Mouse (Mus musculus) intestine, embryonic 15.5 days (tissue): ENCODE data around the gene Tdp2. TPM values are rescaled to one million over a fixed set of nuclear protein-coding genes. Genes with fewer than 3 reads are reported as not detected.

Experiments
- ATAC-seq: fragments of 200-750 bp; cut with Nextera tagmentation; 2 replicates; pipeline ENCODE4 v1.8.0; 2017; ENCODE audit warnings: moderate TSS enrichment, moderate library complexity
- H3K27ac ChIP-seq: fragments of 300-500 bp; sonication (generic); 2 replicates; pipeline ENCODE4 v1.5.1; 2015; ENCODE audit warnings: mild to moderate bottlenecking, inconsistent platforms
- H3K27me3 ChIP-seq: fragments of 300-500 bp; sonication (generic); replicated peaks from 2 replicates; pipeline ENCODE4 v1.6.1; 2015; ENCODE audit warnings: inconsistent platforms
- H3K36me3 ChIP-seq: fragments of 300-500 bp; sonication (generic); 2 replicates; pipeline ENCODE4 v1.6.1; 2015; ENCODE audit warnings: inconsistent platforms
- H3K4me1 ChIP-seq: fragments of 300-500 bp; sonication (generic); replicated peaks from 2 replicates; pipeline ENCODE4 v1.6.1; 2015; ENCODE audit warnings: inconsistent platforms
- H3K4me2 ChIP-seq: fragments of 300-500 bp; sonication (generic); replicated peaks from 2 replicates; pipeline ENCODE4 v1.6.1; 2015; ENCODE audit warnings: mild to moderate bottlenecking, inconsistent platforms
- H3K4me3 ChIP-seq: fragments of 300-500 bp; sonication (generic); replicated peaks from 2 replicates; pipeline ENCODE4 v1.5.1; 2015; ENCODE audit warnings: inconsistent platforms
- H3K9ac ChIP-seq: fragments of 300-500 bp; sonication (generic); 2 replicates; pipeline ENCODE4 v1.6.1; 2015; ENCODE audit warnings: inconsistent platforms
- H3K9me3 ChIP-seq: fragments of 300-500 bp; sonication (generic); 2 replicates; pipeline ENCODE4 v1.6.1; 2016; ENCODE audit warnings: inconsistent platforms
- WGBS: fragments of 180-500 bp; shearing (Covaris S2); methylation state at CpG from one replicate; pipeline ENCODE4 v1.1.7; 2015; 5-methylcytosine and 5-hydroxymethylcytosine counted together
- polyA plus RNA-seq: library from polyadenylated mRNA; unstranded; fragments of >200 nt; fragmentation: Nextera tagmentation; extraction: Ambion mirVana; gene quantifications from 2 replicates; pipeline ENCODE4 v1.2.1, GENCODE M21; 2015

Gene Tdp2
- polyA plus RNA-seq: 55.9 and 65.0 TPM in 2 replicates

DNA sequence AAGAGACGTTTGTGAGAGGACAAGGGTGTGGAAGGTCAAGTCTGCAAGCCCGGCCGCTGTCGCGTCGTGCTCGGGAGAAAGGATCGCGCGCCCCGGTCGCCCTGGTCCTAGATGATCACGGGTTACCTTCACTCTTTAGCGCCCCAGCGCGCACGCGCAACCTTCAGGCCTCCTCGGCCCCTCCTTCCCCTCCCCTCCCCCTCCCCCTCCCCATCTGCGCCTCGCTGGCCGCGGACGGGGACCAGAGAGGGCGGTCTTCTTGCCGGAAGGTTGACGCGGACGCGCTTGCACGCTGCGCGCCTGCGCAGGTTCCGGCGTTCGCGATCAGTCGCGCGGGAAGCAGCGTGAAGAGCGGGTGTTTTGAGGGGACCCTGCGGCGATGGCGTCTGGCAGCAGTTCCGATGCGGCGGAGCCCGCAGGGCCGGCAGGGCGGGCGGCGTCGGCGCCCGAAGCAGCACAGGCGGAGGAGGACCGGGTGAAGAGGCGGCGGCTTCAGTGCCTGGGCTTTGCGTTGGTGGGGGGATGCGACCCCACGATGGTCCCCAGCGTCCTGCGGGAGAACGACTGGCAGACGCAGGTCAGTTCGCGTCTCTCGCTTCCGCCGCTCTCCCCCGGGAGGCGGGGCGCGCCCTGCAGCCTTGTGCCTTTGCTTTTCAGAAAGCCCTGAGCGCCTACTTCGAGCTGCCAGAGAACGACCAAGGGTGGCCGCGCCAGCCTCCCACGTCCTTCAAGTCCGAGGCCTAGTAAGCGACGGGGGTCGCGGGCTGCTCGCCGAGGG lies at the start of gene Tdp2, which contains the start of gene Acot13:
TSS of gene Tdp2 (plus strand) at position 327 of the 778 bp plus-strand sequence.
TSS of gene Acot13 (minus strand) at position 188 of the 778 bp plus-strand sequence.
- Histone ChIP-seq H3K27ac (peak within 1 kb of the TSS; percentile 97), H3K27me3 (no peaks in the 10 kb centered on the region), H3K4me2 (peak within 1 kb of the TSS; percentile 63), H3K9me3 (no peaks in the 10 kb centered on the region), H3K9ac (peak within 1 kb of the TSS; percentile 95), H3K4me1 (peaks cover 10% of the 10 kb centered on the region; the same call in 1 of the 2 replicates), H3K4me3 (peak within 1 kb of the TSS; percentile 94), H3K36me3 (no peaks in the 10 kb centered on the region)
- under 1% methylated on average over 90 of the region's 90 CpGs for WGBS
- ATAC-seq: peak; percentile 98

DNA sequence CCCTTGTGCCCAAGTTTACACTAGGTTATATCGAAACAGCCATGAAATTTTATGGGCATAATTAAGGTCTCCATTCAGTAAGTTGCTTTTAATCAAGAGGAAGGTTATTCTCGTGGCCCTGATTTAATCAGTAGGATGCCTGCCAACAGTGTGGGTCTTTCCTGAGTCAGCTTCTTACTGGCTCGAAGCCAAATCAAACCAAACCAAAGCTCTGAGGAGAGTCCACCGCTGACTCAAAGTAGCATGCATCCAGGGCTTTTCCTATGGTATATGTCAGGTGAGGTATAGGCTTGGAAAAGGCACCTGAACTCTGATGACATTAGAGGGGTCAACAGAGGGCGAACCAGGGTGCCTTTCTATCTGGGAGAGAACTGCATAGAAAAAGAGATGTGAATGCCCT lies 49.6 kb upstream of the Tdp2 start:
- no peak overlapping the region for H3K4me3 ChIP-seq
- H3K27ac ChIP-seq: no peak overlapping the region
- H3K9me3 ChIP-seq: no peaks in the 10 kb centered on the region
- ATAC-seq: no peak
- H3K4me2 ChIP-seq: no peak overlapping the region
- H3K27me3 ChIP-seq: no peaks in the 10 kb centered on the region
- H3K36me3 ChIP-seq: no peaks in the 10 kb centered on the region
- H3K9ac ChIP-seq: no peak overlapping the region
- H3K4me1 ChIP-seq: no peaks in the 10 kb centered on the region
- 62% methylated on average over 5 of the region's 5 CpGs for WGBS

DNA sequence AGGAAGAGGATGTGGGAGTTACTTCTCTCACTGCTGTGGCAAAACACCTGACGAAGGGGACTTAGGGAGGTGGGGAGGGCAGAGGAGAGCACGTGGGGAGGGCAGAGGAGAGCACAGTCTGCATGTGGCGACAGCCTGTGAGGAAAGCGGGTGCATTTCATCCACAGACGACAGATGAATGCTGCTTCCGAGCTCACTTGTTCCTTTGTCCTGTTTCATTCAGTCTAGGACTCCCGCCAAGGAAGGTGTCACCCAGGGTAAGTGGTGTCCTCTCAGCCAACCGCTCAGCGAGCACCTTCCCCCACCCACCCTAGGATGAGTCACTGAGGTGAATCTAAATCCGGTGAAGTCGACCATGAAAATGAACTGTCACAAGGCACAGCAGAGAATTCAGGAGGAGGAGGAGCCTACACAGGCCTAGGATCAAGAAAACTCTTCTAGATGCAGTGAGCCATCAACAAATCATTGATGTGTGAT lies 45.4 kb upstream of the Tdp2 start:
- H3K9me3 ChIP-seq: no peaks in the 10 kb centered on the region
- H3K36me3 ChIP-seq: no peaks in the 10 kb centered on the region
- no peaks in the 10 kb centered on the region for H3K27me3 ChIP-seq
- WGBS: 63% methylated on average over 11 of the region's 11 CpGs
- no peak overlapping the region for H3K4me2 ChIP-seq
- H3K4me3 ChIP-seq: no peak overlapping the region
- H3K9ac ChIP-seq: no peak overlapping the region
- no peaks in the 10 kb centered on the region for H3K4me1 ChIP-seq
- ATAC-seq: no peak
- no peak overlapping the region for H3K27ac ChIP-seq

DNA sequence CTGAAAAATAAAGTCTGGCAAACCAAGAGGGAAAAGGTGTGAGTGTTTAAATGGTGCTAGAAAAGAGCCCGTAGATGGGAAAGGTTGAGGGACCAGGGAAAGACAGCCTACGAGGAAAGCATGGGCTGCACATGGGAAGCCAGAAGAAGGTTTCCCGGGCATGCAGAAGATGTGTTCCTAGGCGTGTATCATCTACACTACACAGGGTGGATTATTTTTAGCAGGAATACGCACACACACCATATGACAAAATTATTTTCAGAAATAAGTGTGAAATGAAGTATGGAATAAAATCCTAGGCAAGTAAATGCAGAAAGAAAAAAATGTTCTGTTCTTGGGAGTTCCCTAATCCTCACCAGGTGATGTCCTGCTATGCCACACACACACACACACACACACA lies 44.0 kb upstream of the Tdp2 start:
- no peak for ATAC-seq
- no peaks in the 10 kb centered on the region for H3K27me3 ChIP-seq
- no peaks in the 10 kb centered on the region for H3K4me1 ChIP-seq
- no peaks in the 10 kb centered on the region for H3K9me3 ChIP-seq
- H3K36me3 ChIP-seq: no peaks in the 10 kb centered on the region
- H3K4me3 ChIP-seq: no peak overlapping the region
- 90% methylated on average over 5 of the region's 5 CpGs for WGBS
- no peak overlapping the region for H3K4me2 ChIP-seq
- no peak overlapping the region for H3K27ac ChIP-seq
- H3K9ac ChIP-seq: no peak overlapping the region

DNA sequence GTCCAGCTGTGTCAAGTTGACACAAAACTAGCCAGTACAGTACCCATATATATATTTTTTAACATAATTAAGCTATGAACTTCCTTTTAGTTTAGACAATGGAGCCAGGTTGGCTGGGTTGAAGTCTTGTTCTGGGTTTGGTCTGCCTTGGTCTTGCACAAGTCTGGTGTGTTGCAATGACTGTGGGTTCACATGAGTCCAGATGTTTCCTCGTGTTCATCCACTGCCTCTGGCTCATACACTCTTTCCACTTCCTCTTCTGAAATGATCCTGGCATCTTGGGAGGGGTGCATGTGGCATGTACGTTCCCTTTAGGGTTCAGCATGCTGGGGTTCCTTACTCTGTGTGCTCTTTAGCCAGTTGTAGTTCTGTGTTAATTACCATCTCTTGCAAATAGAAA lies 40.1 kb upstream of the Tdp2 start:
- WGBS: 60% methylated on average over 2 of the region's 2 CpGs
- no peaks in the 10 kb centered on the region for H3K36me3 ChIP-seq

DNA sequence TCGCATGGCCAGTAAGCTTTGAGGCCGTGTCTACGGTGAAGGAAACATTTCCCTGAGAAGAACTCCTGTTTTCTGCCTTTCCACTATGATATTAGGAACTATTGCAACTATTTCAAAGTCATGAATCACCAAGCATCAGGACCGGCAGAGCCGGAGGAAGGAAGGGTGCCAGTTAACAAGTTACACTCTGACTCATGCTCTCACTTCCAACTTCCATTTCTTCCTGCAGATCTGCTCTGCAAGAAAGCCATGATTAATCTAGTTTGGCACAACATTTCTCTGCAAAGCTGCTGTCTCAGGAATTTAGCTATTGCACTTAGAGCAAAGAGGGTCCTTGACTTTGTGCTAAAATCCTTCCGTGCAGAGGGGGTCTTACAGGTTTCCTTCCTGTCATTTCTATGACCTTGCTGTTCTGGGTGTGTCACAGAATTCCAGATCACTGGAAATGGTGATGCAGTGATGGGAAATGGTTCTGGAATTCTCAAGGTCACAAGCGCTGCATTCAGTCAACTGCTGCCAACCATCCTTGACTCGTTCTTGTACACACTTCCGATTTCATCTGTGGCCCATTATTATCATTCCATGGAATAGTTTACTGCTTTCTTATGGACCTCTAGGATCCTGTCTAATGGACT lies 39.0 kb upstream of the Tdp2 start:
- no peak for ATAC-seq
- 81% methylated on average over 9 of the region's 9 CpGs for WGBS

More for the DNA sequence above, 40.1 kb upstream of the Tdp2 start:
- no peak overlapping the region for H3K4me3 ChIP-seq
- H3K9me3 ChIP-seq: no peaks in the 10 kb centered on the region
- H3K9ac ChIP-seq: no peak overlapping the region
- no peak; the same call in 1 of the 2 replicates for ATAC-seq
- no peaks in the 10 kb centered on the region for H3K4me1 ChIP-seq
- H3K27ac ChIP-seq: no peak overlapping the region
- H3K27me3 ChIP-seq: no peaks in the 10 kb centered on the region
- H3K4me2 ChIP-seq: no peak overlapping the region

DNA sequence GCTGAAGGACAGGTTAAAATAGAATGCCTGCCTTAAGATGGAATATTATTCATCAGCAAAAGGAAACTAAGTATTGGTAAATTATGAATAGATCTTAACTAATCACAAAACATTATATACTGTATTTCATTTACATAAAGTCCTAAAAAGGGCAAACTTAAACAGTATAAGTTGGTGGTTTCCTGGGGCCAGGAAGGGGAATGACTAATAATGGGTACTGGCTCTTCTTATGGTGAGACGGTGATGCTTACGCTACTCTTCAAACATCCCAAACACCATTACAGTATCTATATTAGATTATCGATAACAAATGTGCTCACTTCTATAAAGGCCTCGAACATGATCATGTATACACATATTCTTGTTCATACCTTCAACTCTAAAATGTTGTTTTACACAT lies 32.8 kb upstream of the Tdp2 start:
- Histone ChIP-seq H3K27ac (no peak overlapping the region), H3K4me3 (no peak overlapping the region), H3K36me3 (no peaks in the 10 kb centered on the region), H3K9me3 (no peaks in the 10 kb centered on the region), H3K27me3 (no peaks in the 10 kb centered on the region), H3K9ac (no peak overlapping the region), H3K4me2 (no peak overlapping the region), H3K4me1 (0 out of 2 replicates have a peak, but pooled peaks cover 2% of the 10 kb centered on the region)
- ATAC-seq: no peak
- 98% methylated on average over 4 of the region's 4 CpGs for WGBS

More for the DNA sequence above, 39.0 kb upstream of the Tdp2 start:
- Histone ChIP-seq H3K9ac (no peak overlapping the region), H3K27ac (no peak overlapping the region), H3K4me1 (no peaks in the 10 kb centered on the region), H3K4me2 (no peak overlapping the region), H3K4me3 (no peak overlapping the region), H3K36me3 (no peaks in the 10 kb centered on the region), H3K9me3 (no peaks in the 10 kb centered on the region), H3K27me3 (no peaks in the 10 kb centered on the region)

DNA sequence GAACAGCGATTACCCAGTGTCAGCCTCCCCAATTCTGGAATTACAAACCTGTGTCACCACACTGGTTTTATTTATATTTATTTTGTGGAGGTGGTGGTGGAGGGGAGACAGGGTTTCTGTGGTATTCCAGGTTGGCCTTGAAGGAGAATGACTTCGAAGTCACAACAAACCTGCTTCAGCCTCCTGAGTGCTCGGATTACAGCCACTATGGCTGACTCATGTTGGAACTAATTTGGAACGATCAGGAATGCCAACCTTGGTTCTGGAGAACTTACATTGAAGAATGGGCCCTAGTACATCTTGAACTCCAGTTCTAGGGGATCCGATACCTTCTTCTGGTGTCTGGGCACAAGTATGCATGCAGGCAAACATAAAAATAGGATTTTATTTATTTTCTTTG lies 32.1 kb upstream of the Tdp2 start:
- Histone ChIP-seq H3K27me3 (no peaks in the 10 kb centered on the region), H3K9ac (no peak overlapping the region), H3K4me2 (peak overlapping the region; percentile 87), H3K4me1 (0 out of 2 replicates have a peak, but pooled peaks cover 2% of the 10 kb centered on the region), H3K4me3 (peak overlapping the region; percentile 98), H3K27ac (no peak overlapping the region), H3K36me3 (no peaks in the 10 kb centered on the region), H3K9me3 (no peaks in the 10 kb centered on the region)
- WGBS: 69% methylated on average over 5 of the region's 5 CpGs
- no peak for ATAC-seq

DNA sequence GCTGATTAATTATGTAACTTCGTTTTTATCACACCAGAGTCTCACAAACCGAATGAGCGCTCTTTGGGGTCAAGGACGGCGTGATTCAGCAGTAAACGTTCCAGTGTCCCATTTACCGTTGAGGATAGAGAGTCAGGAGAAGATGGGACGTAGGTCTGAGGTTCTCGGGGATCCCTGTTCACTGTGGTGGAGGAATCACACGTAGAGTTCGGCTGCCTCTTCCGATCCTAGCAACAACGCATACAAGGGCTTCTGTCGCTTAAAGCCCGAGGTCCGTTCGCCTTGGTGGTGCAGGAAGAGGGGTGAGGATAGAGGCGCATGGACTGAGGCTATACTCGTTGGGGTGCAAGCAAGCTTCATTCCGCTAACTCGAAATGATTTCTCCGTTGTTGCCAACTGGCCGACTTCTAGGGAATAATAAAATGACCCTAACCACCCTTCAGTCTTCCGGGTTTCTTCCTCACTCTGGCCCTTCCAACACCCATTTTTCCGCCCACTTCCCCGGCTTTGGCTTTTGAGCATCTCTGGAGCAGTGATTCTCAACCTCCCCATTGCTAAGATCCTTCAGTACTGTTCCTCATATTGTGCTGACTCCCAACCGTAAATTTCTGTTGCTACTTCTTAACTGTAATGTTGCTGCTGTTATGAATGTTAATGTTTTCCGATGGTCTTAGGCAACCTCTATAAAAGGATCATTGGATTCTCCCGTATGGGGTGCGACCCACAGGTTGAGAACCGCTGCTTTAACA lies 31.4 kb upstream of the Tdp2 start:
- peak overlapping the region; percentile 87 for H3K4me2 ChIP-seq
- no peaks in the 10 kb centered on the region for H3K27me3 ChIP-seq
- no peaks in the 10 kb centered on the region for H3K36me3 ChIP-seq
- H3K27ac ChIP-seq: peak overlapping the region; percentile 95
- ATAC-seq: peak; percentile 30
- H3K9ac ChIP-seq: peak overlapping the region; percentile 51
- peaks cover 5% of the 10 kb centered on the region for H3K4me1 ChIP-seq
- WGBS: under 1% methylated on average over 31 of the region's 31 CpGs
- H3K4me3 ChIP-seq: peak overlapping the region; percentile 98
- H3K9me3 ChIP-seq: no peaks in the 10 kb centered on the region

DNA sequence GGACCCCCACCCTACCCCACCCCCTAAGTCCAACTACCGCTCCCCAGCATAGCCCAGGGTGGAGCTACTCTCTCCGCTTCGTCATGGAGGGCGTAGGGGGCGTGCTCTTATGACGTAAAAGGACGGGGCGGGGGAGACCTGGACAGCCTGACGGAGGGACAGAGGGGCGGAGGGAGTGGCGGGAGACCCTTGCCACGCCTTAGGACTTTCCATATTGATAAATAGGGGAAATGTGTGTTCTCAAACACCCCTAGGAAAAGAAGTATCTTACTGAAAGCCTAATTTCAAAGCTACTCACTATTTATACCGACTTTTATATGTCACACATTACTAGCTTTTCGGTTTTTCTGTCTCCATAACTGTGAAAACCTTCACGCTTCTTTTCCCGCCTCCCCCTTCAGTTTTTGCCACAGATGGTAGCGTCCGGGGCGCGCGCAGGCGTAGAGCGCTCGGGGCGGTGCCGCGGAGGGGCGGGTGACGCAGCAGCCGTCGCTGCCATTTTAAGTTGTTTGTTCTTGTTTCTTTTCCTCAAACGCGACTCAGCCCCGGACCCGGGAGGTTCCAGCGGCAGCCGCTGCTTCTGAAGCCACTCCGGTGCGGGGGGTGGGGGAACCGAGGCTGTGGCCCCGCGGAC lies 30.7 kb upstream of the Tdp2 start:
- Histone ChIP-seq H3K4me2 (peak overlapping the region; percentile 87), H3K4me3 (peak overlapping the region; percentile 98), H3K4me1 (peaks cover 5% of the 10 kb centered on the region), H3K9me3 (no peaks in the 10 kb centered on the region), H3K36me3 (no peaks in the 10 kb centered on the region; the same call in 1 of the 2 replicates), H3K27ac (peak overlapping the region; percentile 95), H3K9ac (peak overlapping the region; percentile 94), H3K27me3 (no peaks in the 10 kb centered on the region)
- under 1% methylated on average over 42 of the region's 42 CpGs for WGBS
- ATAC-seq: peak; percentile 97

DNA sequence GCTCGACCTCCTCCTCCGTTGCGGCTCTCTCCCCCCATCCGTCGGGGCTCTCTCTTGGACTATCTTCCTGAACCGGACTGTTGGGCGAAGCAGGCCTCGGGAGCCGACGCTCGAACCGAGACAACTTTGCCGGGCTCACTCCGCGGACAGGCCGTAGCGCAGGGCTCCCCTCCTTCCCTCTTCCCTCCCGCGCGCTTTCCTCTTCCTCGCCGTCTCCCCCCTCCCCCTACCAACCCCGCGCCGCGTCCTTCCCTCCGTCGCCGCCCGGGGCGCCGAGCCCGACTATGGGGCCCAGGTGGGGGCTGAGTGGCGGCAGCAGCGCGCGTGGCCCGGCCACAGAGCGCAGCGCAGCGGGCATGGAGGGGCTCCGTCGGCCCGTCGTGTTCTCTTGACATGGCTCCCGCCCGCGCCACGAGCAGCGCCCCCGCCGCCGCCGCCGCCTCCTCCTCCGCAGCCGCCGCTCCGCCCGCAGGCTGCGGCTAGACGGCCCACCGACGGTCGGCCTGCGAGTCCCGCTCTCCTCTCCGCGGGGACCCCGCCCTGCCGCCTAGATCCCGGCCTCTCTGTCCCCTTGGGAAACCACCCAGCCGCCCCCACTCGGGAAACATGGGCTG lies 30.1 kb upstream of the Tdp2 start, which contains the start of gene BC005537:
TSS of gene BC005537 (plus strand) at position 350 of the 614 bp plus-strand sequence.
- peak; percentile 66 for ATAC-seq
- Histone ChIP-seq H3K9ac (peak within 1 kb of the TSS; percentile 94), H3K27me3 (no peaks in the 10 kb centered on the region), H3K36me3 (no peaks in the 10 kb centered on the region; the same call in 1 of the 2 replicates), H3K27ac (peak within 1 kb of the TSS; percentile 95), H3K4me1 (peaks cover 5% of the 10 kb centered on the region), H3K9me3 (no peaks in the 10 kb centered on the region), H3K4me3 (peak within 1 kb of the TSS; percentile 98), H3K4me2 (peak within 1 kb of the TSS; percentile 87)
- WGBS: under 1% methylated on average over 62 of the region's 74 CpGs
